In genomic region chr8:95886647-95887577, GRCm38 (mm10) we compare ENCODE assay signal across 7 mouse cellular contexts. TPM values are rescaled to one million over a fixed set of nuclear protein-coding genes. Genes with fewer than 3 reads are reported as not detected.
DNase-seq lines count a peak whose midpoint lies in the region; ATAC-seq and TF ChIP-seq lines count a peak whose summit lies in the region.

No protein-coding gene starts in this region.

- peak overlapping the region; percentile 73 for H3K27ac ChIP-seq in forebrain, postnatal 0 days (ENCODE audit: low read depth, low read length)
- peak overlapping the region; percentile 95 for H3K27ac ChIP-seq in hindbrain, embryonic 10.5 days

- WGBS in forebrain, postnatal 0 days, result 64% methylated on average over 17 of the region's 17 CpGs
- WGBS in hindbrain, embryonic 10.5 days, result 79% methylated on average over 17 of the region's 17 CpGs

- peak; percentile 75 for DNase-seq in MN1 (ENCODE audit: low spot score)
- DNase-seq in c-Kit-negative CD71-positive TER-119-positive erythroid progenitor cells, embryonic 14.5 days (ENCODE audit: low read depth, low spot score), result peak; percentile 4
- DNase-seq in forebrain, postnatal 0 days, result peak; percentile 24
- no peak for DNase-seq in hindbrain, embryonic 10.5 days (ENCODE audit: low spot score)
- peak; percentile 19 to 42 for DNase-seq in layer of hippocampus, postnatal 10 days (ENCODE audit: low spot score in 2 of 2)
- peak; percentile 39 for DNase-seq in lung, postnatal 25 days (ENCODE audit: low spot score)
- DNase-seq in right cerebral cortex, postnatal 25 days, result peak; percentile 27

- no peaks in the 10 kb centered on the region for H3K9me3 ChIP-seq in forebrain, postnatal 0 days (ENCODE audit: low read length)
- H3K9me3 ChIP-seq in hindbrain, embryonic 10.5 days, result no peaks in the 10 kb centered on the region

- peak overlapping the region; percentile 92 for H3K4me3 ChIP-seq in forebrain, postnatal 0 days (ENCODE audit: low read depth, low read length)
- H3K4me3 ChIP-seq in hindbrain, embryonic 10.5 days, result peak overlapping the region; percentile 91

- no peaks in the 10 kb centered on the region for H3K36me3 ChIP-seq in forebrain, postnatal 0 days (ENCODE audit: insufficient read depth)
- 0 out of 2 replicates have a peak, but pooled peaks cover 6% of the 10 kb centered on the region for H3K36me3 ChIP-seq in hindbrain, embryonic 10.5 days

- H3K27me3 ChIP-seq in forebrain, postnatal 0 days (ENCODE audit: insufficient read depth, low read length), result no peaks in the 10 kb centered on the region
- H3K27me3 ChIP-seq in hindbrain, embryonic 10.5 days (ENCODE audit: insufficient read depth, poor library complexity, severe bottlenecking), result no peaks in the 10 kb centered on the region

- no peak for ATAC-seq in forebrain, postnatal 0 days

- no peak for TF ChIP-seq CTCF in forebrain, postnatal 0 days (IDR thresholded peaks at IDR 0.05; ENCODE audit: low read depth)

- peak overlapping the region; percentile 89 for H3K4me2 ChIP-seq in forebrain, postnatal 0 days (ENCODE audit: low read depth)

- peaks cover 10% of the 10 kb centered on the region; the same call in 1 of the 2 replicates for H3K4me1 ChIP-seq in forebrain, postnatal 0 days (ENCODE audit: insufficient read depth)
- H3K4me1 ChIP-seq in hindbrain, embryonic 10.5 days (replicated peaks), result peaks cover 19% of the 10 kb centered on the region

- peak overlapping the region; percentile 88 for H3K9ac ChIP-seq in forebrain, postnatal 0 days

RNA-seq across cellular contexts. Expression of gene Got2, which starts 1.4 kb away (rescaled TPM):
- total RNA-seq in forebrain, postnatal 0 days (2014; rRNA removed), result 172 and 198 TPM in 2 replicates
- 190 and 208 TPM in 2 replicates for polyA plus RNA-seq in forebrain, postnatal 0 days (2015; fragmentation: Nextera tagmentation; extraction: Ambion mirVana)
- 181 and 228 TPM in 2 replicates for polyA plus RNA-seq in hindbrain, embryonic 10.5 days (2016; fragmentation: Nextera tagmentation; extraction: Ambion mirVana)
- total RNA-seq in layer of hippocampus, postnatal 10 days (2021), result 100 to 1,000 TPM; 196 to 216 TPM

RNA-seq across cellular contexts. Expression of gene Slc38a7, which starts 33.6 kb away (rescaled TPM):
- total RNA-seq in forebrain, postnatal 0 days (2014; rRNA removed), result 37.9 and 50.4 TPM in 2 replicates
- polyA plus RNA-seq in forebrain, postnatal 0 days (2015; fragmentation: Nextera tagmentation; extraction: Ambion mirVana), result 24.6 and 28.5 TPM in 2 replicates
- 17.3 and 17.4 TPM in 2 replicates for polyA plus RNA-seq in hindbrain, embryonic 10.5 days (2016; fragmentation: Nextera tagmentation; extraction: Ambion mirVana)
- 10 to 100 TPM; 30.8 to 34.1 TPM for total RNA-seq in layer of hippocampus, postnatal 10 days (2021)
